Mouse (Mus musculus) adrenal gland, adult 18-20 months (tissue): ENCODE data around the gene Epha6. TPM values are rescaled to one million over a fixed set of nuclear protein-coding genes. Genes with fewer than 3 reads are reported as not detected.
"Not testable (repeated sequence)": the region's sequence is repeated elsewhere in the genome, so short reads cannot be mapped to it uniquely, and the experiment has no call there.

Source experiments
- DNase-seq, 2 experiments: peaks; one replicate each; pipeline ENCODE4 v3.0.0; 2021 to 2022; ENCODE audit warnings: low spot score in 2 of 2
- total RNA-seq, 2 experiments: library from RNA; stranded (reverse); gene quantifications; 1 replicate in 1 of 2; 2 replicates in 1 of 2; pipeline ENCODE4 v1.2.3; 2021

The Epha6 gene
- total RNA-seq, 2 experiments from 2014 or later: not detected

DNA sequence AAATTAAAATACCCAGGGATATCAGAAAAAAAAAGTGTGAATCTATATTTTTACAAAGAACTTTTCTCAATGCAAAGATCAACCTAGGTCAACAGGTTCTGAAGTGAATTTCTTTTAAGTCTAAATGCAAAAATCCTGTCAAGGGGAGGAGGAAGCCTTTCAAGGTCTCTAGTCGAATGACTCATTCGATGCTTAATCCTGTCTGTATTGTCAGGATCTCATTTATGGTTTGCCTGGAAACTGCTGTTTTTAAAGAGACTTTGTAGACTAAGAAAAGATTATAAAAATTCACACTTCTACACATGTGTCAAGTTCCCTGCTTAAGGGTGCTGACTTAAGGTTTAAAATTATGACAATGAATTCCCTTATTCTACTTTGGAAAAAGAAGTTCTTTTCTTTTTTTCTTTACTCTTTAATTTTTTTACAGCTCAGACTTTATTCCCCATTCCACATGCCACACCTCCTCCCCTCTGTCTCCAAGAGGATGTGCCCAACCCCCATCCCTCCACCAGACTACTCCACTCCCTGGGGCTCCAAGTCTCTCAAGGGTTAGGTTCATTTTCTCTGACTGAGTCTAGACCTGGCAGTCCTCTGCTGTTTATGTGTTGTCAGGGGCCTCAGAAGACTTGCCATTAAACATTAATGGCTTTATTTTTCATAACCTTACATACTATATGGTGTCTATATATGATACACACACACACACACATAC, 598.3 kb downstream of the Epha6 start:
- no peak for DNase-seq

GRCm38 (mm10) chr16:59969816-59970215, 635.5 kb downstream of the Epha6 start:
- no peak for DNase-seq

DNA sequence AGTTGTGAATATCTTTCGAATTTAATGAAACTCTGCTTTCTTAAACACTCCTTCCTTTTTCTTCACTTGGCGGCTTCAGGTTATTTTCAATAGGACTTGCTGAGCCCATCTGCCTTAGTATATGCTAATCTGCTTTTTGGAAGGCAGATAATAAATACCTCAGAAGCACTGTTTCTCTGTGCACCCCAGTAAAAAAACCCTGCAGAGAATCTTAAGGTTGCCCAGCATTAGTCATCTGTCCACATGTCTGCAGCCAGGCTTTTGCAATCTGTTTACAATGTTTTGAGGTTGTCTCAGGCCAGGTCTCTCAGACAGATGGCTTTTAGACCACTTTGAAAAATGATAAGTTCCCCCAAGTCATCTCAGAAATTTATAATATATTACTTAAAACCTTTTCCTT, 649.6 kb downstream of the Epha6 start:
- DNase-seq: no peak

GRCm38 (mm10) chr16:59923696-59924095, 681.6 kb downstream of the Epha6 start:
- no peak for DNase-seq

- no peak for DNase-seq
Observed at GRCm38 (mm10) chr16:59880073-59880472, 725.3 kb downstream of the Epha6 start.

DNA sequence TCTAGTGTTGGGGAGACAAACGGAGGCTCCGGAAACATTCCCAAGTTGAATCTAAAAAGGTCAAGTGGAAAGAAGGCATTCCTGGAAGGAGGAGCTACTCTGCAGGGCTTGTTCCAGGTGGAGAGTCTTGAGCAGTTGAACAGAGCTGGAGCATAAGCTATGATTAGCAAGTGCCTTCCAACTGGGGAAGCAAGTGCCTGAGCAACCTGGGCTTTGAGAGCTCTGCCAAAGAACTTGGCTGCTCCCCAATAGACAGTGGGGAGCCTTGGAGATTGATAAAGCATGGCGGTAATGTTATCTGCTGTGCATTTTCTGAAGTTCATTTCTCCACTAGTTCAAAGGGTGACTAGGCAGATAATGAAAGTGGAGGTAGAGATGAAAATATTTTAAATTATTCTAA, 733.5 kb downstream of the Epha6 start:
- no peak for DNase-seq

DNA sequence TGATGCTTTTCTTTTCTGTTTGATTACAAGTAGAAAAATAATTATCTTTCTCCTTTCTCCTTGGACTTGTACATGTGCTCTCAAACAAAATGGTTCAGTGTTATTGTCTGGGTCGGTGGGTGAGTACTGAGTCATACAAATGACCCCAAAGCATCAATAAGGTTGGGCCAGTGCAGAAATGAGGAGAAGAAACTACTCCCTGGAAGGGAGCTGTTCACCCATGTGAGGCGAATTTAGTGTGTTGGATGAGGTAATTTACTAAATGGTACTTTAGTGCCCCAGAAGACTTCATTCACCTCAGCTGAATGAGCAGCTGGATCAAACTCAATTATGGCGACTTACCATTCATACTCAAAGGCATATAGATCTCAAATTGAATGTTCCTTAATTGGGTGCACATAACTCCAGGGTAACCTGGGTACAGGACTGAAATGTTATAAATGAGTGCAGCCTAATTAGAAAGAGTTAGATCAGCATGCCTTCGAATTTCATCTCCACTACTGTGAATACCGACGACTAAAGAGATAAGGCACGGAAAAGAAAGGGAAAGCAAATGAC, 751.1 kb downstream of the Epha6 start:
- DNase-seq: no peak

DNA sequence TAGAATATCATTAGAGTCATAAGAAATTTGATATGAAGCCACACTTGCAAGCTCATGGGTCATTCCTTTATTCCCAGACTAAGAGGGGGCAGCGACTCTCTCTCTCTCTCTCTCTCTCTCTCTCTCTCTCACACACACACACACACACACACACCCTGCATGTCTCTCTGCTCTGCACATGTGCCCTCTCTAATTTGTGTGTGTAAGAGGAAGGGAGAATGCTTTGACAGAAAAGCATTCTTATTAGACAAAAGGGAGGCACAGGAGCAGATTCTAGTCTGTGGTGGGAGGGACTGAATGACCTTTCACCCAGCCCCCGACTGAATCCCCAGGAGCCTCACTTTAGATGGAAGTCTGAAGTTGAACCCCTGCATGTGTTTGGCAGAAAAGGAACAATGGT, 752.6 kb downstream of the Epha6 start:
- no peak for DNase-seq

- peak; percentile 24 to 48 for DNase-seq
Observed at GRCm38 (mm10) chr16:59846574-59846973, 758.8 kb downstream of the Epha6 start.

DNA sequence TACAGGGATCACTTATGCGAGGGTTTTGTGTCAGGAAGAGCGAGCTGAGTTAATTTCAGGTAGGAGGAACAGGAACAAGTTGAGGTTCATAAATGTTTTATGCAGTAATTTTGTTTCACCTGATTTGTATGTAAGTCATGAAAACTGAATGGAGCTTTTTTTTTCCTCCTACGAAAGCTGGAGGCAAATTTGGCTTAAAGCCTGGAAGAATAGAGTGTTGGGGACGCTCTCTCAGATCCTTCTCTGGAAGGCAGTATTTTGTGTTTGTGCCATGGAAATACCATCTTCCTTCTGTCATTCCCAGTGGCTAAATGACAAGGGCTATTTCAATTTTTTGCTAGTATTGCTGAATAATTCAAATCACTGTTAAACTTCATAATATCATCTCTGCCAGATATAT, 768.6 kb downstream of the Epha6 start:
- DNase-seq: no peak

DNA sequence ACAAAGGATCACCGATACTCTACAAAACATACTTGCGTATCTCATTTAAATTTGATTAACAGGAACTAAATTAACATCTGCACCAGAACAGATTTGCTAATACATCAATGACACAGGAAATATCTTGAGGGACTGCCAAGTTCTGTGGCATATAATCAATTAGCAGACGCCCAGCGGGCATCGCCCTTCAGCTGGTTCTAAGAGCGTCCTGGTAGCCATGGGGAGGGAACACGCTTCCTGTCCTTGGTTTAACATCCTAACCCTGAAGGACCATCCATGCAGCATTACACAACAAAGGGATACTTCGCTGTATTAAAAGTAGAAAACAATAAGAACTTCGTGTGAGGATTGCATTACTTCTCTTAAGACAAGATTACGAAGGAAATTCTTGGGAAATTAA, 769.0 kb downstream of the Epha6 start:
- no peak for DNase-seq

- DNase-seq: no peak
Observed at GRCm38 (mm10) chr16:59832468-59832867, 772.9 kb downstream of the Epha6 start.

DNA sequence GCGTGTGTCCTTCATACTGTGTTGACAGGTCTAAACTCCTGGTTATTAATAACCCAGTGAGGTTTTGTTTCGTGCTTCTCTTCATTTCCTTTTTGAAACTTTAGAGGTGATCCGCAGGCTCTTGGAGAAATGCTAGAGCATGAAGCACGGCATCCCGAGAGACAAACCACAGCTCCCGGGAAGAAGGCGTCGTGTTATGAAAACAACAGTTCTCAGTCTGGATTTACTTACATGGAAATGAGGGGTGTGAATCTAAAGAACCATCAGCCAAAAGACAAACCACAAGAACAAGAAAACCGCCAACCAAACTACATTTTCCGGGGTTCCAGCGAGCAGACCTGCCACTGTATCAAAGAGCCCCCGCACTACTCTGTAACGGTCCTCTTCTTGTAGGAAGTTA, 775.7 kb downstream of the Epha6 start:
- no peak for DNase-seq

- not testable (repeated sequence) for DNase-seq
Observed at GRCm38 (mm10) chr16:59799790-59800189, 805.5 kb downstream of the Epha6 start.

GRCm38 (mm10) chr16:59772297-59772696, 833.0 kb downstream of the Epha6 start:
- DNase-seq: no peak

- DNase-seq: no peak
Observed at GRCm38 (mm10) chr16:59770421-59770820, 834.9 kb downstream of the Epha6 start.

DNA sequence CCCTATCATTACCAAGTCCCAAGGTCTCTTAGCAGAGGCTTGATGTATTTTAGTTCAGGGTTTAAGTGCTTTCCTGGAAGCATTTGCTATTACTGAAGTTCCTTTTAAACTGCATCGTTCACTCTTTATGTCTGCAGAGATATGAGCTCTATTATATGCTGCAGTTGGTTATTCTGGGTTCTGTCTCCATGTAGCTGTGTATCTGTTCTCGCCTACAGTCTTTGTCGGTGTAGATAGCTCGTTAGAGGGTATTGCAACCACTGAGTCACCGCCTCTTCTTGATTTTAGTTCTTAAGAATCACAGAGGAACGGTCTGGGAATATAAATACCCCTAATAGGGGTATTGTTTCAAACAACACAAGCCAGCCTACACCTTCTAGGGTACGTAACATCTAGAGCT, 835.4 kb downstream of the Epha6 start:
- no peak for DNase-seq

DNA sequence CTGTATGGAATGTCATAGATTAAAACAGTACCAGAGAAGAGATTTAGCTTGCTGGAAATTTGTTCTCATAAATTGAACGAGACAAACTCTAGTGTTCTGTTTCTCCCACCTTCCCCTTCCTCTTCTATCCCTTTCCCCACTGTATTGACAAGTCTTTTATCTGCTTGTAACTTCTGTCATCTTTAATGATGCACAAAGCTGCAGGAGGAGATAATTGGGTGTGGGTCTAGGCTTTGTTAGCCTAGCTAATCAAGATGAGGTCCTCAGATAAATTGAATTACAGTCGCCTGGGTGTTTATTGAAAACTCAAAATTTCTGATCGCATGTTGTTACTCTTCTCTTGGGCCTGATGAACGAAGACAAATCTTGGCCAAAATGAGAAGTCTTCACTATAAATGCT, 844.5 kb downstream of the Epha6 start:
- no peak for DNase-seq

DNA sequence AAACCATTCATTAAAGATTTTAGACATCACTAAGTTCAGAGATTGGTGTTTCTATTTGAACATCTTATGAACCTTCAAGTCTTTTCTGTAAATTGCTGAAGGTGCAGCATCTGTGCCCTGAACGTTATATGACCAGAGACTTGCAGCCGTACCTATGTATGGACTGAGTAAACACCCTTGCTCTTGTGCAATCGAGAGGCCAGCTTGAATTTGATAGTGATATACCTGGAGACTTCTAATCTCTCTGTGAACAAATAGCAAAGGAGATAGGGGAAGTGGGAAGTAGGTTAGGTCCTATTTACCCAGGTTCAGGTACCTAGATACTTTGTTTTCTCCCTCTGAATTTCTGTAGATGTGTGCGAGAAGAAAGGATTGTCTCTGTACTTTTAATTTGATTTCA, 854.4 kb downstream of the Epha6 start:
- DNase-seq: no peak

DNA sequence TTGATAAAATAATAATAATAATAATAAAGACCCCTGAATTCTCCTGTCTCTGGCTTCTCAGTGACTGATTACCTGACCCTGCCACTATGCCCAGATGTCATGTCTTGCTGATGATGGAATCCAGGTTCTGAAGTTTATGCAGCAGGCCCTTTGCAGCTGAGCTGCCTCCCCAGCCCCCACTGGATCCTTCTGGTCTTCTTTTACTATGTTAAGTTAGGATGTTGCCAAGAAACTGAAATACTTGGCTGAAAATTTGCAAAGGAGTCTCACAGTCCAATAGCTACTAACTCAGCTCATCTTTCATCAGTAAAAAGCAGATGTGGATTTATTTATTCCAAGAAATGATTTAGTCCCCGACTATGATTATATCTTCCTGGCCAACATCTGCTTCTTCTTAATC, 861.7 kb downstream of the Epha6 start:
- DNase-seq: no peak

DNA sequence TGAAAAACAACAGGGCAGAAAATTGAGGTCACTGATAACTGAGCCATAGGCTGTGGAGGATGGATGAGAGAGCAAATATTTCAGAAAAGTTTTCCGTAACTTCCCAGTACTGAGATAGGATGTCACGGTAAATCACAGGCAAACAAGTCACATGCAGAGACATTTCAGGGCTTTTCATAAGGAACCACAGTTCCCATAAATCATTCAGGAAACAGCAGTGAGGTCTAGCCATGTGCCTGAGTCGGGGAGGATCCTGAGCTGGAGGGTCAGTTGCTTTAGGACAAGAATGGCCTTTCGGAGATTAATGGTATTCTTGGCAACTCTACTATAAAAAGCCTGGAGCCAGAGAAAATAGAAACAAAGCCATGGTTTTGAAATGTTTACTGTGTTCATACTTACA, 889.8 kb downstream of the Epha6 start:
- no peak for DNase-seq

- no peak for DNase-seq
Observed at GRCm38 (mm10) chr16:59693230-59693629, 912.1 kb downstream of the Epha6 start.

DNA sequence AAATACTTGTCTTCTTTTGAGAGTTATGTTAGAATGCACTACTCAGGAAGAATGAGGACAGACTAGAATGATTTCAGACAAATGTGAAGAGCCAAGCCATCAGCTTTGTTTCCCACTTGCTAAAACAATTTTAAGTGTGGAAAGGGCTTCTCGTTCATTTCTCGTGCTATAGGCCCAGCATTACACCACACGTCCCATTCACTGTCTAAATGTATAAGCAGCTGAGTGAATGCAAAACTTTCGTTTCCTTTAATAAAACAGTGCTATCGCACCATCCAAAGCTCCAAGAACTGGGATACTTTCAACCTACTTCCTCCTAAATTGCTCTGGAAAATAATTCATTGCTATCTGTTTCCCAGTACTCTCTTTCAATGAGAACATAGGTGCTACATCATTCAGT, 916.2 kb downstream of the Epha6 start:
- no peak for DNase-seq
